Mouse (Mus musculus) hematopoietic stem cell, adult 5-6 weeks (primary cell): ENCODE measurements at regions not wholly inside any gene's neighbourhood (a gene's known extent, or its start where the extent isn't known, plus 50 kb on each side); places are given as distances from the start of the nearest gene placed in this dataset.
"Not testable (repeated sequence)": the region's sequence is repeated elsewhere in the genome, so short reads cannot be mapped to it uniquely, and the experiment has no call there.

ENCODE experiments used
- ATAC-seq, 2 experiments: fragments of 125-278 bp in 1 of 2; replicated peaks in 1 of 2; 2 replicates each; pipeline ENCODE4 v1.8.0; 2016 to 2017; ENCODE audit warnings: inconsistent platforms in 2 of 2, mild to moderate bottlenecking in 2 of 2, moderate number of reproducible peaks in 2 of 2, low read depth in 1 of 2, moderate TSS enrichment in 1 of 2; ENCODE audit not compliant: low FRiP score in 2 of 2, poor library complexity in 2 of 2, severe bottlenecking in 2 of 2, insufficient read depth in 1 of 2, low TSS enrichment in 1 of 2

DNA sequence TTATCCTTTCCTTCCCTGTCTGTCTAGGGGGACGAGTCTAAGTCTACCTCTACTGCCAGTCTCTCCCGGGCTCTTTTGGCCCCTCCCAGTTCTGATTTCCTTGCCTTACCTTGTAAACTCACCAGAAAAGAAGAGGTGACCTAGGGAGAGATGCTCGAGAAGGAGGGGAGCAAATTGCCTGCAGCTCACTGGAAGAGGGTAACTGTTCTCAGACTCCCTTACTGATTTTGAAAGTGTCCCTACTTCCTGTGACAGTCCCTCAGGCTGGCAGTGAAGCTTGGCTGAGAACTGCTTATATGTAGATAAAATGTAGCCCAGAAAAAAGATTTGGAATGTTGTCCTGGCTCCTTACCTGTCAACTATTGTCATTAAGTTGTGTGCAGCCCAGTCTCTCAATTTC is 180.6 kb upstream of the Tab2 start:
- no peak for ATAC-seq

DNA sequence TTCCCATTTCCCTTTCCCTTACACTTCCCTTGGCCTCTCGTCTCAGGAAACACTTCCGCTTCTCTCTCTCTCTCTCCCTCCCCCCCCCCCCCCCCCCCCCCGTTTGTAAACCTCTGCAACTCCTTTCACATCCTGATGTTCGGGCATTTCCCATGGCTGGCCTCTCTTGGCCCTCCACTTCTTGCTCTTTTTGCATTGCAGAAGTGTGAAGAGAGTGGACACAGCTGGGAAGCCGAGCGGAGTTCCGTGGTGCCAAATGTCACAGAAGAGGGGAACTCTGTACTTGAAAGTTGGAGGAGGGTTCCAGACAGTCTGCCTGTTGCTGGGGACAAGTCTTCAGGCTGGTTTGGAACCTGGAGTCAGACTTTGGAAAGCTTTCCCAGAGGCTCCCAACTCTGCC is 179.2 kb upstream of the Tab2 start:
- ATAC-seq = no peak

DNA sequence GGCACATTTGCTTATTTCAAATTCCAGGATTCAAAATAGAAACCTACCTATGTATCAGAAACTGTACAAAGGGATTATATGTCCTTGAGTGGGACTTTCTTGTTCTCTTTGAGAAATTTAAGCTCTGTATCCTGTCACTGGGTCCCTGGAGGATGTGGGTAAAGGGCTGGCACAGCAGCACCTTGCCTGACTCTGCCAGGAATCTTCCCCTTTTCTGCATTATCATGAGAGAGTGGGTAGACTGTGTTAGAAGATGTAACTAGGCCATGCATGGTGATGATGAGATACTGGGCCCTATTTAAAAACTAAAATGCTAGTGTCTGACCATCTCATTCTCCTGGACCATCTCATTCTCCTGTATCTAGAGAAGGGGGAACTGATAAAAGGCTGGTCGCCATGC is 178.4 kb upstream of the Tab2 start:
- ATAC-seq = peak; percentile 55 to 80; a peak in 2 of 4 replicates

DNA sequence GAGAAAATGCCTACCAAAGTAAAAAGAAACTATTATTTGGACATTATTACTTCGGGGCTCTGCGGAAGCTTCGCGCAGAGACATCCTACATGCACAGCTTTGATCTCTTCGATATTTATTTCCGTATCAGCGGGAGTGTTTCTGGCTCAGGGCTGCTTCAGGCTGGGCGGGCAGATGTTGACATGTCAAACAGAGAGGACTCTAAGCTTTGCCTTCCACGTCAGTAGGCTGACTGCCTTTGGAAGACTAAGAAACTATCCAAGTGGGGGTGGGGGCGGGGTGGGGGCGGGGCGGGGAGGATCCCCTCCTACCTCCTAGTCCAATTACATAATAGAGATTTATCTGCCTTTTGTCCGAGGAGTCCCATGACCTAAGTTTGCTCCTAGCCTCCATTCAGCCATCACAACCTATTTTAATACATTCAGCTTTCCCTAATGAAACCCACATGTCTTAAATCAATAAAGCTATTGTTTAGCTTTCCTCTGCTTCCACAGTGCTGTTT is 177.5 kb upstream of the Tab2 start:
- ATAC-seq = no peak

DNA sequence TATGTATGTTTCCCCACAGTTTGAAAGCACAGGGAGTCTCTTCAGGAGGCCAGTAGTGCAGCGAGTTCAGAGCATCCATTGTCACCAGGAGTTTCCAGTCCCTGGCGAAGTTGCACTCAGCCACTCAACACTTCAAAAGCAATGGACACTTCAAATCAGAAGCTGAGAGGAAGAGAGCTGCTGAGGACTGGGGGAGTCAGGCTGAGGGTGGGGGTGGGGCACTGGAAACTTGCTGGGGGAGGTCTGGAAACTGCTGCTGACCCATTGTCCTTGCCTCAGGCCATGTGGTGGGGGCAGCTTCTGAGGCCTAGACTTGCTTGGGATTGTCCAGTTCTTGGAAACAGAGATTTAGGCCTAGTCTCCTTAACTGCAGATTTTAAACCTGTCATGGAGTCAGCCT is 176.8 kb upstream of the Tab2 start:
- no peak for ATAC-seq

DNA sequence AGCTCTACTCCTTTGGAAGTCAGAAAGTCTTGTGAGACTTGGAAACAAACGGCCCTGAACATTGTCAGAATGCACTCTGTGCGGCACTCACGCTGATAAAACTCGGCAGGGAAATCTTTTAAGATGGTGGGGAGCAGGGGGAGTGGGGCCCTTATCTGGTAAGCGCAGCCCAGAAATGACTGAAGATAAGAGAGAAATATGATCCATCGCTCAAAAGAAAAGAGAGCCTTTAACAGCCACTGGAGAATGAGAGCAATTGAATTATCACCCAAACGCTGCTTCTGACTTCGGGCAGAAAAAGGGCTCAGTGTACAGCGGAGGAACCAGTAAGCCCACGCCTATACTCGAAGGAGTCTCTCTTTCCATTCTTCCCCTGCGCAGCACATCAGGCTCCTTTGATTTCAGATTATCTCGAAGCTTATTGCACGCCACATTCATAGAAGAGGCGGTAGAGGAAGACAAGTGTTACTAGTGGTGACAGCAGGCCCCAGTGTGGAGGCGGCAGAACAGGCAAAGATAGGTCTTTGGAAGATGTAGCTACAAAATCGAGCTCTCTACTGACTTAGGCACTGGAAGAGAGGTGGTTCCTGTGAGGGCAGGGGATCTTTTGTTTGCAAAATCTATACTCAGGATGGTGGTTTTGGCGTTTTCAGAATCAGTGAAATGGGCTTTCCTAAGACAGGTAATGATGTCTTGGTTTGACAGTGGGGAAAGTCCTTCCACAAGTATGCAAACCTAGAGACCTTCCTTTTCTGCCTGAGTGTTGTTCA is 174.6 kb upstream of the Tab2 start:
- peak; percentile 44 to 54; a peak in 2 of 4 replicates for ATAC-seq

DNA sequence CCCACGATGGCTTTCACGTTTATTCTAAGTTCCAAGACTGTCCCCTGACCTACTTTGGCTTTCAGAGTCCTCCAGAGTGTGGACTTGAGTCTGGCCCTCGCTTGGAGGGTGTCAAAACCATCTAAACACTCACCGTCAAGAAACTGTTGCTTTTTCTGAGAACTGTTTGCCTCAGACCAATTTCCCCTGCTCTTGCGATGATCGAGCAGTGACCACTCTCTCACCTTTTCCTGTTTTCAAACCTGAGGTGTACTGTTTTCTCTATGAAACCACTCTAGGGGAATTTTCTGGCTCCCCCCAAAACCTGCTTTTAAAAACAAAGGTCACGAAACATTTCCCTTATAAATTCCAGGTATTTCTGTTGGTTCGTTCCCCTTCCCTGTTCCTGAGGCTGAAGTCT is 174.0 kb upstream of the Tab2 start:
- ATAC-seq = 0 out of 4 replicates have a peak, but pooled peaks of 1 of the 2 experiments have one; percentile 9

DNA sequence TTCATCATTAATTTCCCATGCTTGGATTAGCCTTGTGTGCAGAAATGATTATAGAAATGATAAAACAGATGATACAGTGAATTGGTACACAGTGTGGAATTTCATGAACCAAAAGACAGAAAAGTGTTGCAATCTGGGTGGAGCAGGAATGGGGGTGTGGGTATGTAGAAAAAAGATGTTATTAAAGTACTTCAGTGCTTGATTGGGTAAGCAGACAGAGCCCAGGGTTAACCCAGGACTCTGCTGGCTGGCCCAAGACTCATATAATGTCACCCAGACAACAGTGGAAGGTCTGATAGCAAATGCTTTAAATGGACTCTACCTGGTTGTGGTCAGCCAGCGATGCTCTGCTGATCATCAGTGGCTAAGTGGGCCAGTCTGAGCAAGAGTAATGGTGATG is 168.1 kb upstream of the Tab2 start:
- ATAC-seq = no peak

DNA sequence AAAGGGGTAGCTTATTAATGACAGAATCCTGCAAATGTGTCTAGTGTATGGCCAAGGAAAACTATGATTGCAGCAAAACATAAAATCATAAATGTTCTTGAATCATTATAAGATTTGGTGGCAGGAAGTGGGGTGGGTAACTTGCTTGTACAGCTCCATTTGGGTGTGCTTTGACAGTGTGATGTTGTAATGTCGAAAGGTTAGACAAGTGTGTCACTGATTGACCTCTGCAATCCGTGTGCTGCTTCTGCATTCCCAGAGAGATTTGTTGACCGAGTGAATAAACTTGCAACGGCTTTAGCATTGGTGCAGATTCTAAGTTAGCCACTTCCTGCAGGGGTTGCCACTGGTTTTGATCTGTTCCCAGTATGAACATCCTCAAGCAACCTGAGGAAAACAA is 165.9 kb upstream of the Tab2 start:
- ATAC-seq = no peak

DNA sequence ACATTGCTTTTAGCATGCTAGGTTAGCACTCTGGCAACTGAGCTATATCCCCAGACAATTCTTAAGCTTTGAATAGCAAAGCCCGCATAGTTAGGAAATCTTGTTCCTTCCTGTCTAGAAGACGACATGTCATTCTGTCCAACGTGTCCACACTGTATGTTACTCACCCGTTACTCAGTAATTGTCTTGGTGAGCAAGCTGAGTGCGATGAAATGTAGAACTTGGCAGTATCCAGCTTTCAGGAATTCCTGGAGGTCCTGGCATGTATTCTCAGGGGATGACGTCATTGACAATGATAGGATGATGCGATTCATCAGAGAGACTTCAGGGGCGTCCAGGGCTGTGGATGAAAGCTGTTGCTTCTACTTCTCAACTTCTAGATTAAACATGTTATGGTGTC is 160.8 kb upstream of the Tab2 start:
- ATAC-seq = no peak

DNA sequence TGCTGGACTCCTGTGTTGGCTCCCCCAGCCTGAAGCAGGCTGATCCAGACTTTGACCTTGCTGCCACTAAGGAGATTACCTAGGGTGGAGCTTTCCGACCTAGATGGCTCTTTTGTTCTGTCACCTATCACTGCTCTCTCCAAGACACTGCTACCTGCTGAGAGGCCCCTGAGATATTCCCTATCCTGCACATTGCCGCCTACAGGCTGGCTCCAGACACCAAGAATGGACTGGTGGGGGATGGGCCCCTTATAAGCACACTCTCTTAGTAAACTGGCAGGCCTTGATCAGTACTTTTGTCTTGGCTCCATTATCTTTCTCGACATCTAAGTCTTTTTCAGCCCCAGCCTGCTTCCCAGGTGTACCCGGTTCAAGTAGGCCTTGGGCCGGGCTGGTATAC is 158.9 kb upstream of the Tab2 start:
- ATAC-seq = not testable (repeated sequence)

DNA sequence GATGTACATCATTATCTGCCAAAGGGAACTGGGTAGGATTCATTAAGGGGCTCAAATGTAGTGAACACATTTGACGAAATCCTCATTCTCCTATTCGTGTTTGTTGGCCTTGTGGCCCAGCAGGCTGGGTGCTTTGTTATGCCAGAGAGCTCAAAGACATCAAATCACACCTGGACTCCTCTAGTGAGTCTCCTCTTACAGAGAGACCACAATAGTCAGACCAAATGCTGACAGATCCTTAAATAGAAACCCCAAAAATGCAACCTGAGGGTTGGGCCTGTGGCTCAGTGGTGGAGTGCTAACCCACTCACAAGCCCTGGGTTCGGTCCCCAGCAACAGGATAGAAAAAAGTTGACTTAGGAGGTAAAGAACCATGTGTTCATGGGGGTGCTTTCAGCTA is 158.5 kb upstream of the Tab2 start:
- ATAC-seq = no peak

DNA sequence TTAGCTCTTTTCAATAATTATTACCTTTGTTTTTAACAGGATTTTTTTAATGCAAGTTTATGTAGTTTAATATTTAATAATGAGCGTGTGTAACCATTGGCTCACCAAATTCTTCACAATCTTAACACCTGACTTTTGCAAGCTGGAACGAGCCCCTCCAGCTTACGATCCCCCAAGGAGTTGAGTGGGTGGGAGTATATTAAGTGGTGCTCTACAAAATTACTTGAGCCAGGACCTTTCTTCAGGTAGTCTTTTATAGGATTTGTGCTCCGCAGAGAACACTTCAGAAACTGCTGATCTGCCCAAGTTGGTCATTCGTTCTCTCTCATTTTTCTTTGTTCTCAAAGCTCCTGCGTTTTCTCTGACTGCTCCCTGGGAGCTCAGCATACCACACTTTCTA is 144.5 kb upstream of the Tab2 start:
- ATAC-seq = no peak

DNA sequence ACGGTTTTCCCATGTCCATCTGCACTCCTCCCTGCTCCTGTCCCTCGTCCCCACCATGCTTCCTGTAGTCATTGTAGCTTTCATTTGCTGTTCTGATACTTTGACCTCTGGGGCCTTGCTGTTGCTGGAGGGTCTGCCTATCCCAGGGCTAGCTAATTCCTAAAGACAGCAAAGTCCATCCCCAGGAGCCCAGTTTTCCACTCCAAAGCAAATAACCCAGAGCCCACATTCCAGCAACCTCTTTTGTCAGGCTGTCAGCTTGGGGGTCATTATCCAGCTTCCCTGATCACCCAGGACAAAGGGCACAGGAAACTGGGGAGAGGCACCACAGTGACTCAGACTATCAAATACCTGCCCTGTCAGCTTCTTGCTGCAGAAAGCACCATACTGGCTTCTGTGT is 139.9 kb upstream of the Tab2 start:
- ATAC-seq = no peak

DNA sequence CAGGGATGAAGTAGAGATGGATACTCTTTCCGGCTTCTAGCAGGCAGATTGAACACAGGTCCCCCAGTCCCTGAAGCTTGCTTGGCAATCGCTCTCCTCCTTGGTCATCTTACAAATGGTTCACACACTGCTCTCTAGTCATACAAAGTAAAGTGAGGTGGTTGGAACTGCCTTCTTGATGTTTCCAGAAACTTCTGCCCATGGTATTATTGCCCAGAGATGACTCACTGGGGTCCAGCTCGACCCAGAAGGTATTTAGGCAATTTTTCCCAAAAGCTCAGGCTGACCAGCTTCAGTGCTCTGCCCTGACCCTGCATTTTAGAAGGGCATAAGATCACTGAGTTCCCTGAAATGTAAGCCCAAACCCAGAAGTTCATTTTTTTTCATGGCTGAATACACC is 139.2 kb upstream of the Tab2 start:
- no peak for ATAC-seq

DNA sequence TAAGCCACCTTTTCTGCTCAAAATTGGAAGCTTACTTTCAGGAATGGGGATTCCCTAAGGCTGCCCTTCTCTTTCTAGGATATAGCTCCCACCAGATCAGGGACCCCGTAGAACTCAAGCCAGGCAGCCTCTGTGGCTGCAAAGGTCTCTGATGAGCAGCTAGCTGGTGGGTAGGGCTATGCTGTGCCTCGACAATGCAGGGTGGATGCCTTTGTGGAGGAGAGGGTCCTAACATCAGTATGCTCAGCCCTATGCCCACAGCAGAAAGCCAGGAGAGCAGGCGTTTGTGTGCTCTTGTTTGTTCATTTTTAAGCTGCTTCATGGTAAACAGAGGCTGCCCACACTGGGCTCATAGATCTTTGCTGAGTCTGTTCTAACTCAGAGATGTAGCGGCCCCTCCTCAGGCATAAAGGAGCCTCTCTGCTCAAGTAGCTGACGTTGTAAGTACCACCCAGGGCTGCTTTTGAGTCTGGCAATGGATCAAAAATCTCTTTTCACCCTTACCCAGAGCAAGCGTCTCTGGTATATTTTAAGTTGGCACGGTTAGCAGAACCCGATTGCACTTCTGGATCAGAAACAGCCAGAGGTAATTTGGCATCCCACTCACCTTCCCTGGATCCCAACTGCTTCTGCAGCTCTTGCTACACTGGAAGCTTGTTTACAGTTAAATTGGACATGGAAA is 136.0 kb upstream of the Tab2 start:
- no peak for ATAC-seq

DNA sequence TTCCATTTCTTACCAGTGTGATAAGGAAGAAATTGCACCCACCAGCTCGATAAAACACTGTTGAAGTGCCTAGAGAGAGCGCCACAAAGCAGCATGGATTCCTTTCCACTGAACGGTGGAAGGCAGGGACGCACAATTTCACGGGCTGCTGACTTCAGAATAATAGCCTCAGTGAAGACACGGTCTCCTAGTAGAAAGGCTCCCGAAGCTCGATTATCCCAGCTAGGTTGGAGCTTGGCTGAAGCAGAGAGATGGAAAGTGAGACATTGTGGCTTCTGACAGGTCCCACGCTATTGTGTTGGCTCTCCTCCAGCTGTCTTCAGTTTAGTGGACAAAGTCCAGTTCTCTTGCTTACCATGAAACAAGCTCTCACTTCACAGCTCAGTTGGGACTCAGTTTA is 133.3 kb upstream of the Tab2 start:
- ATAC-seq = no peak

DNA sequence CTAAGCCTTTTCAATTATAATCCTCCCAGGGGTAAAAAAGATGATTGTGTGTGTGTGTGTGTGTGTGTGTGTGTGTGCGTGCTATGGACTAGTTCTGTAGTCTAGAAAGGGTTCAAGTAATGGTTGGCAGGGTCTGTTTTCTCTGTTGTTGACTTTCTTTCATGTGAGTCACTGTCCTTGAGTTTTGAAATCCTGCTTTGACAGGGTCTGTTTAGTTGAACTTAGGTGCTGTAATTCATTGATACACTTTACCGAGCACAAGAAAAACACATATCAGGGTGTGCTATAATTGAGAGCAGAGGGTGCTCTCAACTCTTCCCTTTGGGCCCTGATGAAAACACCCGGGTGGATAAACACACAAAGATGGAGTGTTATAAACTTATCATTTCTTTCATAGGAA is 132.7 kb upstream of the Tab2 start:
- no peak for ATAC-seq

DNA sequence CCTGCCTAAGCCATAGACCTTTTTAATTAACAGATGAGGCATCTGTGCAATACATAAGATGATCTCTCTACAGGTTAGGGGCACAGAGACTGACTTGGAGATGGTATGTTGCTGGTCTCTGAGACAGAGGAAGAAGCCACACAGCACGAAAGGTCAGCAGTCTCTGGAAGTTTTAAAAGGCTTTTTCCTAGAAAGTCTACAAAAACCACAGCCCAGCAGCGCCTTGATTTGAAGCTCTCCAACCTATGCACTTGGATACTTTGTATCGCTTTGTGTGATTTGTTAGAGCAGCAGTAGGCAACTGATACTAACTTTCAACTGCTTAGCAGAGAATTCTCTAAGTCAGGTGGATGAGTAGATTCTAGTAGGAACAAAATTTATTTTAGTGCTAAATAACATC is 132.3 kb upstream of the Tab2 start:
- no peak for ATAC-seq
